Mouse (Mus musculus) layer of hippocampus, adult 18-20 months (tissue): ENCODE data around the gene Nr2c2. TPM values are rescaled to one million over a fixed set of nuclear protein-coding genes. Genes with fewer than 3 reads are reported as not detected.

Experiments used
- total RNA-seq, 2 experiments: library from RNA; stranded (reverse); gene quantifications; 2 replicates each; pipeline ENCODE4 v1.2.3; 2021

Nr2c2 gene
- total RNA-seq, 2 experiments from 2014 or later: 82.1 to 88.0 TPM

Other genes starting within 250 kb of the Nr2c2 start
- gene Ccdc174, start 213.3 kb upstream of the Nr2c2 start, total RNA-seq: 10 to 100 TPM; 21.4 to 22.5 TPM
- gene 4930590J08Rik, start 188.6 kb upstream of the Nr2c2 start, total RNA-seq: 1 to 10 TPM; 1.7 TPM
- 1 to 10 TPM; 4.4 to 4.7 TPM for gene Fgd5, start 112.5 kb upstream of the Nr2c2 start, total RNA-seq
- gene Mrps25, start 92.6 kb downstream of the Nr2c2 start, total RNA-seq: 10 to 100 TPM; 48.5 to 54.5 TPM
- gene Rbsn, start 123.5 kb downstream of the Nr2c2 start, total RNA-seq: 10 to 100 TPM; 36.0 to 42.1 TPM
- gene Trh, start 153.3 kb downstream of the Nr2c2 start, total RNA-seq: 1 to 10 TPM; 1.0 to 1.7 TPM